Mouse (Mus musculus) lung, embryonic 14.5 days (tissue): Measurements from ENCODE around the gene Aatk. TPM values are rescaled to one million over a fixed set of nuclear protein-coding genes. Genes with fewer than 3 reads are reported as not detected.

ENCODE experiments used
- ATAC-seq: fragments of 200-750 bp; cut with Nextera tagmentation; 2 replicates; pipeline ENCODE4 v1.8.0; 2017; ENCODE audit warnings: mild to moderate bottlenecking, moderate TSS enrichment, moderate library complexity; ENCODE audit not compliant: insufficient read depth
- DNase-seq: peaks from one replicate; pipeline ENCODE4 v3.0.0-alpha.2; 2015
- H3K27ac ChIP-seq: fragments of 300-500 bp; sonication (generic); 2 replicates; pipeline ENCODE4 v1.5.1; 2014; ENCODE audit warnings: low read depth, mild to moderate bottlenecking, moderate library complexity
- H3K27me3 ChIP-seq: fragments of 300-500 bp; sonication (generic); 2 replicates; pipeline ENCODE4 v1.6.1; 2014; ENCODE audit warnings: low read length, control low read depth; ENCODE audit not compliant: insufficient read depth
- H3K36me3 ChIP-seq: fragments of 300-500 bp; sonication (generic); 2 replicates; pipeline ENCODE4 v1.6.1; 2014; ENCODE audit warnings: control low read depth; ENCODE audit not compliant: insufficient read depth
- H3K4me1 ChIP-seq: fragments of 300-500 bp; sonication (generic); 2 replicates; pipeline ENCODE4 v1.6.1; 2014; ENCODE audit warnings: antibody characterized with exemption, control low read depth; ENCODE audit not compliant: insufficient read depth
- H3K4me2 ChIP-seq: fragments of 300-500 bp; sonication (generic); 2 replicates; pipeline ENCODE4 v1.6.1; 2014; ENCODE audit warnings: mild to moderate bottlenecking
- H3K4me3 ChIP-seq: fragments of 300-500 bp; sonication (generic); 2 replicates; pipeline ENCODE4 v1.5.1; 2014; ENCODE audit warnings: low read depth, low read length
- H3K9ac ChIP-seq: fragments of 300-500 bp; sonication (generic); 2 replicates; pipeline ENCODE4 v1.6.1; 2014
- H3K9me3 ChIP-seq: fragments of 300-500 bp; sonication (generic); 2 replicates; pipeline ENCODE4 v1.6.1; 2016; ENCODE audit warnings: low read depth, low read length, control low read depth
- CTCF ChIP-seq: IDR thresholded peaks from 2 replicates; pipeline ENCODE4 v1.5.1; 2016; ENCODE audit warnings: antibody characterized with exemption, low read depth
- WGBS: fragments of 180-500 bp; shearing (Covaris S2); extraction: QIAGEN DNeasy Blood & Tissue Kit; methylation state at CpG from one replicate; pipeline ENCODE4 v1.1.7; 2014; 5-methylcytosine and 5-hydroxymethylcytosine counted together
- polyA plus RNA-seq: library from polyadenylated mRNA; unstranded; fragments of >200 nt; fragmentation: Nextera tagmentation; extraction: Ambion mirVana; gene quantifications from 2 replicates; pipeline ENCODE4 v1.2.1, GENCODE M21; 2014

The Aatk gene
- polyA plus RNA-seq, 1 experiment from 2014 or later = 2.2 TPM

GRCm38 (mm10) chr11:120007496-120008080 is 39.4 kb downstream of the Aatk start:
- no peak overlapping the region for H3K4me2 ChIP-seq
- H3K9ac ChIP-seq = no peak overlapping the region; the same call in 1 of the 2 replicates
- 0 out of 2 replicates have a peak, but pooled peaks cover 4% of the 10 kb centered on the region for H3K36me3 ChIP-seq
- DNase-seq (no peak), ATAC-seq (no peak)
- H3K27me3 ChIP-seq = peaks cover 10% of the 10 kb centered on the region; the same call in 1 of the 2 replicates
- no peak overlapping the region for H3K4me3 ChIP-seq
- H3K9me3 ChIP-seq = no peaks in the 10 kb centered on the region
- H3K27ac ChIP-seq = no peak overlapping the region
- no peak for TF ChIP-seq CTCF
- H3K4me1 ChIP-seq = no peaks in the 10 kb centered on the region
- WGBS = 58% methylated on average over 4 of the region's 4 CpGs

GRCm38 (mm10) chr11:120005434-120006317 is 41.3 kb downstream of the Aatk start:
- DNase-seq = no peak

GRCm38 (mm10) chr11:120002634-120003220 is 44.2 kb downstream of the Aatk start:
- 92% methylated on average over 7 of the region's 7 CpGs for WGBS
- no peak for DNase-seq
- TF ChIP-seq CTCF = no peak
- H3K27ac ChIP-seq = no peak overlapping the region
- H3K4me2 ChIP-seq = no peak overlapping the region
- no peak overlapping the region for H3K9ac ChIP-seq
- H3K27me3 ChIP-seq = no peaks in the 10 kb centered on the region
- H3K36me3 ChIP-seq = peaks cover 26% of the 10 kb centered on the region
- no peaks in the 10 kb centered on the region for H3K4me1 ChIP-seq
- H3K4me3 ChIP-seq = no peak overlapping the region
- no peak for ATAC-seq
- H3K9me3 ChIP-seq = no peaks in the 10 kb centered on the region

More at GRCm38 (mm10) chr11:120005434-120006317, 41.3 kb downstream of the Aatk start:
- H3K4me2 ChIP-seq = no peak overlapping the region
- no peak overlapping the region for H3K9ac ChIP-seq
- H3K4me1 ChIP-seq = no peaks in the 10 kb centered on the region
- H3K9me3 ChIP-seq = no peaks in the 10 kb centered on the region
- no peaks in the 10 kb centered on the region for H3K27me3 ChIP-seq
- no peak for TF ChIP-seq CTCF
- WGBS = 82% methylated on average over 18 of the region's 18 CpGs
- ATAC-seq = no peak
- no peak overlapping the region for H3K4me3 ChIP-seq
- no peak overlapping the region for H3K27ac ChIP-seq
- H3K36me3 ChIP-seq = peaks cover 19% of the 10 kb centered on the region

- no peak for DNase-seq
- Histone ChIP-seq H3K9me3 (no peaks in the 10 kb centered on the region), H3K4me2 (no peak overlapping the region), H3K4me3 (no peak overlapping the region), H3K36me3 (peaks cover 33% of the 10 kb centered on the region), H3K27ac (no peak overlapping the region), H3K4me1 (no peaks in the 10 kb centered on the region), H3K27me3 (no peaks in the 10 kb centered on the region), H3K9ac (no peak overlapping the region)
- ATAC-seq = no peak
- no peak for TF ChIP-seq CTCF
- 77% methylated on average over 5 of the region's 5 CpGs for WGBS
Measured at GRCm38 (mm10) chr11:120002041-120002440, 44.9 kb downstream of the Aatk start.

- Histone ChIP-seq H3K4me2 (no peak overlapping the region), H3K27me3 (no peaks in the 10 kb centered on the region), H3K27ac (no peak overlapping the region), H3K4me1 (no peaks in the 10 kb centered on the region), H3K4me3 (no peak overlapping the region), H3K36me3 (peaks cover 57% of the 10 kb centered on the region), H3K9ac (no peak overlapping the region), H3K9me3 (no peaks in the 10 kb centered on the region)
- no peak for DNase-seq
- no peak for ATAC-seq
- 84% methylated on average over 16 of the region's 16 CpGs for WGBS
- TF ChIP-seq CTCF = no peak
Measured at GRCm38 (mm10) chr11:119997351-119997750, 49.6 kb downstream of the Aatk start.

GRCm38 (mm10) chr11:119991338-119991678 is 55.7 kb downstream of the Aatk start:
- Histone ChIP-seq H3K4me3 (no peak overlapping the region), H3K9ac (no peak overlapping the region; the same call in 1 of the 2 replicates), H3K4me2 (peak overlapping the region; percentile 34; the same call in 1 of the 2 replicates), H3K27ac (peak overlapping the region; percentile 67; the same call in 1 of the 2 replicates), H3K36me3 (peaks cover 26% of the 10 kb centered on the region), H3K4me1 (peaks cover 21% of the 10 kb centered on the region), H3K27me3 (no peaks in the 10 kb centered on the region), H3K9me3 (no peaks in the 10 kb centered on the region)
- DNase-seq = peak; percentile 97
- 8% methylated on average over 10 of the region's 10 CpGs for whole genome bisulfite sequencing
- TF ChIP-seq CTCF = peak; percentile 100
- ATAC-seq = peak; percentile 83
